Mouse (Mus musculus) hematopoietic stem cell, adult 5-6 weeks (primary cell): ENCODE data around the gene Prr5l. TPM values are rescaled to one million over a fixed set of nuclear protein-coding genes. Genes with fewer than 3 reads are reported as not detected.

Experiments
- ATAC-seq, 2 experiments: fragments of 125-278 bp in 1 of 2; replicated peaks in 1 of 2; 2 replicates each; pipeline ENCODE4 v1.8.0; 2016 to 2017; ENCODE audit warnings: inconsistent platforms in 2 of 2, mild to moderate bottlenecking in 2 of 2, moderate number of reproducible peaks in 2 of 2, low read depth in 1 of 2, moderate TSS enrichment in 1 of 2; ENCODE audit not compliant: low FRiP score in 2 of 2, poor library complexity in 2 of 2, severe bottlenecking in 2 of 2, insufficient read depth in 1 of 2, low TSS enrichment in 1 of 2
- total RNA-seq: library from RNA; stranded (forward); fragments of 172-1452, 232-1000 nt; gene quantifications from 2 replicates; pipeline ENCODE4 v1.2.3, GENCODE M21; 2017

Prr5l gene
- total RNA-seq, 1 experiment from 2014 or later, result 0.69 TPM

GRCm38 (mm10) chr2:101828057-101828643 is 54.7 kb downstream of the Prr5l start:
- 0 out of 4 replicates have a peak, but pooled peaks of 1 of the 2 experiments have one; percentile 54 for ATAC-seq

GRCm38 (mm10) chr2:101827626-101828025 is 55.2 kb downstream of the Prr5l start:
- ATAC-seq, result no peak

GRCm38 (mm10) chr2:101826950-101827600 is 55.8 kb downstream of the Prr5l start:
- no peak for ATAC-seq

GRCm38 (mm10) chr2:101826186-101826707 is 56.6 kb downstream of the Prr5l start:
- ATAC-seq, result no peak

GRCm38 (mm10) chr2:101825226-101826120 is 57.4 kb downstream of the Prr5l start:
- ATAC-seq, result no peak

- ATAC-seq, result no peak
These were observed 59.0 kb downstream of the Prr5l start for GRCm38 (mm10) chr2:101823821-101824220.

GRCm38 (mm10) chr2:101822785-101823184 is 60.0 kb downstream of the Prr5l start:
- peak; percentile 53 to 56 for ATAC-seq

DNA sequence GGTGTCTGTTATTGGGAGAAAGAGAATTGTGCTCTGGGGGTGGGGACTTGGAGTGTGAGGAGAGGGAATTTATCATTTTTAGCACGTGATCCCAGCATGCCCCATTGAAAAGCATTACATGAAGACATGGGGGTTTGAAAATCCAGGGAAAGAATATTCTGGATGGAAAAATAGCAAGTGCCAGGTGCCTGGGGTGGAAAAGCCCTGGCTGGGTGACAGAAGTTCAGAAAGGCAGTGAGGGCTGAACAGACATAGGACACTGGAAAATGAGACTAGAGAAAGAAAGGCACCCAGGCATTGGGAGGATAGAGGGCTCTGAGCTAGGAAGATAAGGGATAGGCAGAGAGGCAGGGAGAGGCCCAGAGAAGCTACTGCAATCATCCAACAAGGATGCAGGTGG is 62.0 kb downstream of the Prr5l start:
- ATAC-seq, result no peak

- ATAC-seq, result no peak
These were observed 63.7 kb downstream of the Prr5l start for GRCm38 (mm10) chr2:101818986-101819764.

GRCm38 (mm10) chr2:101816646-101817308 is 66.0 kb downstream of the Prr5l start:
- no peak for ATAC-seq

- peak in 1 of 2 experiments; percentile 59; a peak in 1 of 4 replicates for ATAC-seq
These were observed 67.4 kb downstream of the Prr5l start for GRCm38 (mm10) chr2:101815250-101815934.

DNA sequence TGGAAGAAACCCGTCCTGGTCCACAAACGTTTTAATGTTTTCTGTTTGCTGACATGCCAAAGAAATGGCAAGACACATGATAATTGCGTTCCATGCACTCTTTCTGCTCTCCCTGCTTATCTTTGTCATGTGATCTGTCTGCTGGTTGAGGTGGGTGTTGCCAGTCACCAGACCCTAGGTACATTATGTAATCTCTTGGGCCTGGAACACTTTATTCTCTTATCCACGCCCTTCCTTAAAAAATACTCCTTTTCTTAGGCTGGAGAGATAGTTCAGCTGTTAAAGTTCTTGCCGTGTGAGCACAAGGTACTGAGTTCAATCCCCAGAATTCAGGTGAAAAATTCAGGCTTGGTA is 68.6 kb downstream of the Prr5l start:
- ATAC-seq, result no peak

GRCm38 (mm10) chr2:101813581-101814271 is 69.1 kb downstream of the Prr5l start:
- no peak for ATAC-seq

DNA sequence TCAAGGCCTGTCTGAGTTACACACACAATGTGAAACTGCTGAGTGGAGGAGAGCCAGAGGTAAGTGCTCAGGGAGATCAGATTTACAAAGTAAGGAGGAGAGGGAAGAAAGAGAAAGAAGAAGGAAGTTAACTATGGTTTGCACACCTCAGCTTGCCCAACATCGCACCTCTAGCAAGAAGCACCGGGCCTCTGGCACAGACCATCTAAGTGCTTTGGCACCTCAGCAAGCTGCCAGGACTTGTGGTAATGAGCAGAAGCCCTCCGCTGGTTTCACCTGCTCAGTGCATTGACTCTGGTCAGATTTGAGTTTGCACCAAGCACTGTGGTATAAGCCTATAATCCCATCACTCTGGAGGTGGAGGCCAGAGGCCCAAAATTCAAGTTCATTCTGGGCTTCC is 70.9 kb downstream of the Prr5l start:
- ATAC-seq, result 0 out of 4 replicates have a peak, but pooled peaks of 1 of the 2 experiments have one; percentile 38

- ATAC-seq, result no peak
These were observed 72.1 kb downstream of the Prr5l start for GRCm38 (mm10) chr2:101810774-101811173.
